In genomic region chr4:62823555-62824250, GRCm38 (mm10) we compare ENCODE assay signal across 11 mouse cellular contexts.
DNase-seq lines count a peak whose midpoint lies in the region; ATAC-seq lines count a peak whose summit lies in the region.
"Had no signal": no experiment of that assay in that cellular context is flagged by ENCODE, and none has a peak within 500 bp of the region (broad histone marks: within the 10 kb centered on the region; RNA-seq: fewer than 3 reads in every experiment).

No protein-coding gene starts in this region.

- H3K27me3 ChIP-seq in midbrain, embryonic 15.5 days (replicated peaks), result no peaks in the 10 kb centered on the region
- no peaks in the 10 kb centered on the region for H3K27me3 ChIP-seq in midbrain, embryonic 10.5 days (ENCODE audit: low read depth, poor library complexity, severe bottlenecking)
- H3K27me3 ChIP-seq in embryonic facial prominence, embryonic 14.5 days (replicated peaks; ENCODE audit: control insufficient read depth, insufficient read depth, low read length), result no peaks in the 10 kb centered on the region
- H3K27me3 ChIP-seq in neural tube, embryonic 13.5 days, result no peaks in the 10 kb centered on the region
- H3K27me3 ChIP-seq: kidney, embryonic 15.5 days had no signal

- H3K36me3 ChIP-seq in midbrain, embryonic 15.5 days (replicated peaks), result no peaks in the 10 kb centered on the region
- H3K36me3 ChIP-seq in midbrain, embryonic 10.5 days, result no peaks in the 10 kb centered on the region
- no peaks in the 10 kb centered on the region for H3K36me3 ChIP-seq in embryonic facial prominence, embryonic 14.5 days (ENCODE audit: control insufficient read depth, insufficient read depth, low read length)
- H3K36me3 ChIP-seq in neural tube, embryonic 13.5 days, result no peaks in the 10 kb centered on the region
- H3K36me3 ChIP-seq: heart, embryonic 13.5 days; kidney, embryonic 15.5 days had no signal

- H3K9ac ChIP-seq in midbrain, embryonic 15.5 days, result no peak overlapping the region
- no peak overlapping the region for H3K9ac ChIP-seq in embryonic facial prominence, embryonic 14.5 days (ENCODE audit: low read depth, low read length)
- H3K9ac ChIP-seq in neural tube, embryonic 13.5 days, result no peak overlapping the region
- H3K9ac ChIP-seq: heart, embryonic 13.5 days; kidney, embryonic 15.5 days had no signal

- WGBS in midbrain, embryonic 15.5 days, result 49% methylated on average over 9 of the region's 9 CpGs
- 67% methylated on average over 9 of the region's 9 CpGs for WGBS in midbrain, embryonic 10.5 days
- 39% methylated on average over 9 of the region's 9 CpGs for WGBS in embryonic facial prominence, embryonic 14.5 days
- WGBS in neural tube, embryonic 13.5 days, result 16% methylated on average over 9 of the region's 9 CpGs

- H3K9me3 ChIP-seq in midbrain, embryonic 15.5 days, result no peaks in the 10 kb centered on the region
- no peaks in the 10 kb centered on the region for H3K9me3 ChIP-seq in midbrain, embryonic 10.5 days (replicated peaks)
- H3K9me3 ChIP-seq in embryonic facial prominence, embryonic 14.5 days (ENCODE audit: control insufficient read depth, low read length), result no peaks in the 10 kb centered on the region
- no peaks in the 10 kb centered on the region for H3K9me3 ChIP-seq in neural tube, embryonic 13.5 days
- H3K9me3 ChIP-seq: heart, embryonic 13.5 days; kidney, embryonic 15.5 days had no signal

- peak; percentile 4 to 16 for DNase-seq in cerebellum, postnatal 36 days
- no peak for DNase-seq in cerebellum, adult 8-10 months
- no peak for DNase-seq in midbrain, embryonic 10.5 days (ENCODE audit: low spot score)
- DNase-seq in embryonic facial prominence, embryonic 14.5 days (ENCODE audit: low spot score), result peak; percentile 65
- DNase-seq in thymus, postnatal 0 days (ENCODE audit: low spot score), result no peak
- no peak for DNase-seq in spleen, postnatal 36 days (ENCODE audit: low spot score in 2 of 2)
- DNase-seq: thymus, adult 2 months had no signal

- no peak overlapping the region for H3K4me2 ChIP-seq in midbrain, embryonic 15.5 days
- H3K4me2 ChIP-seq in embryonic facial prominence, embryonic 14.5 days (ENCODE audit: low read depth, low read length), result no peak overlapping the region
- no peak overlapping the region for H3K4me2 ChIP-seq in neural tube, embryonic 13.5 days
- H3K4me2 ChIP-seq: heart, embryonic 13.5 days; kidney, embryonic 15.5 days had no signal

- H3K4me3 ChIP-seq in midbrain, embryonic 15.5 days, result no peak overlapping the region
- H3K4me3 ChIP-seq in midbrain, embryonic 10.5 days, result no peak overlapping the region
- no peak overlapping the region for H3K4me3 ChIP-seq in embryonic facial prominence, embryonic 14.5 days (ENCODE audit: low read depth, low read length)
- H3K4me3 ChIP-seq in neural tube, embryonic 13.5 days, result no peak overlapping the region
- H3K4me3 ChIP-seq: heart, embryonic 13.5 days; kidney, embryonic 15.5 days had no signal

- ATAC-seq in midbrain, embryonic 15.5 days (replicated peaks), result 0 out of 2 replicates have a peak, but pooled peaks have one; percentile 16
- ATAC-seq in embryonic facial prominence, embryonic 14.5 days (ENCODE audit: low read depth), result no peak
- peak; percentile 76 for ATAC-seq in neural tube, embryonic 13.5 days (ENCODE audit: low read depth)

- peaks cover 6% of the 10 kb centered on the region for H3K4me1 ChIP-seq in midbrain, embryonic 15.5 days
- H3K4me1 ChIP-seq in midbrain, embryonic 10.5 days, result no peaks in the 10 kb centered on the region; the same call in 1 of the 2 replicates
- H3K4me1 ChIP-seq in embryonic facial prominence, embryonic 14.5 days (ENCODE audit: control insufficient read depth, insufficient read depth, low read length), result peaks cover 15% of the 10 kb centered on the region
- H3K4me1 ChIP-seq in neural tube, embryonic 13.5 days (replicated peaks), result peaks cover 25% of the 10 kb centered on the region
- H3K4me1 ChIP-seq: kidney, embryonic 15.5 days had no signal

- H3K27ac ChIP-seq in midbrain, embryonic 15.5 days, result no peak overlapping the region
- H3K27ac ChIP-seq in midbrain, embryonic 10.5 days (replicated peaks), result no peak overlapping the region
- H3K27ac ChIP-seq in embryonic facial prominence, embryonic 14.5 days (replicated peaks; ENCODE audit: low read depth, low read length), result no peak overlapping the region; the same call in 1 of the 2 replicates
- peak overlapping the region; percentile 55 for H3K27ac ChIP-seq in neural tube, embryonic 13.5 days (replicated peaks)
- H3K27ac ChIP-seq: heart, embryonic 13.5 days; kidney, embryonic 15.5 days had no signal

Comparison
In these comparisons a context has a peak if more than half of its experiments do, and no peak if none do; other contexts are left out.
1. DNase-seq: peak in cerebellum, postnatal 36 days (2 of 2) and embryonic facial prominence, embryonic 14.5 days (single experiment); none in cerebellum, adult 8-10 months (single experiment), midbrain, embryonic 10.5 days (single experiment), thymus, postnatal 0 days (single experiment) and spleen, postnatal 36 days (0 of 2).